Mouse (Mus musculus) erythroblast, embryonic 14.5 days (primary cell): ENCODE data around the gene Creg2. TPM values are rescaled to one million over a fixed set of nuclear protein-coding genes. Genes with fewer than 3 reads are reported as not detected.
A peak's percentile ranks its signal among the peaks of the same experiment; 100 is the strongest.

Experiments
- H3K27me3 ChIP-seq: 2 replicates; pipeline ENCODE4 v1.6.1; 2012; ENCODE audit warnings: inconsistent platforms; ENCODE audit not compliant: control insufficient read depth
- H3K36me3 ChIP-seq: 2 replicates; pipeline ENCODE4 v1.6.1; 2012; ENCODE audit warnings: mild to moderate bottlenecking, inconsistent platforms; ENCODE audit not compliant: control insufficient read depth
- H3K4me1 ChIP-seq: 2 replicates; pipeline ENCODE4 v1.6.1; 2012; ENCODE audit warnings: inconsistent platforms; ENCODE audit not compliant: control insufficient read depth
- H3K4me3 ChIP-seq: replicated peaks from 2 replicates; pipeline ENCODE3; 2012; ENCODE audit warnings: moderate library complexity, mild to moderate bottlenecking, inconsistent platforms
- H3K9me3 ChIP-seq: 2 replicates; pipeline ENCODE4 v1.6.1; 2012; ENCODE audit warnings: low read length, inconsistent platforms, mixed read lengths; ENCODE audit not compliant: control insufficient read depth
- GATA1 ChIP-seq: IDR thresholded peaks from 2 replicates; pipeline ENCODE4 v1.6.1; 2012; ENCODE audit warnings: low read length, inconsistent platforms, mixed read lengths
- TAL1 ChIP-seq: IDR thresholded peaks from 3 replicates; pipeline ENCODE4 v1.6.1; 2012; ENCODE audit warnings: low read length, inconsistent platforms, mixed read lengths
- polyA plus RNA-seq: library from polyadenylated mRNA; stranded (reverse); fragments of >175 nt; gene quantifications from 2 replicates; pipeline ENCODE4 v1.2.3, GENCODE M21; 2012

Creg2 gene
- not detected in 2 replicates for polyA plus RNA-seq

DNA sequence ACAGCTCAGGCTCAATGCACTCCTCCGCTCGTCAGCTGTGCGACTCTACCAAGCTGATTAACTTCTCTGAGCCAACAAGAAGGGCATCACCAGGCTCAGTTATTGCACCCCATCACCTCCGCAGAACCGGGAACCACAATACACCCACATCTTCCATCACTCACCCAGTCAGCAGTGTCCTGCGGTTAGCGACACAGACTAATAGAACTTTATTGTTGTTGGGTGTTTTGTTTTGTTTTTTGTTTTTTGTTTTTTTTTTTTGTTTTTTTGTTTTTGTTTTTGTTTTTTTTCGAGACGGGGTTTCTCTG, at the start of gene Creg2:
Creg2 (minus strand) TSS at position 234 of the 308 bp plus-strand sequence.
- H3K4me1 ChIP-seq = peaks cover 28% of the 10 kb centered on the region
- TF ChIP-seq GATA1 (no peak), TAL1 (no peak)
- H3K4me3 ChIP-seq = peak within 1 kb of the TSS; percentile 43
- no peaks in the 10 kb centered on the region for H3K36me3 ChIP-seq
- peaks cover 88% of the 10 kb centered on the region for H3K27me3 ChIP-seq
- H3K9me3 ChIP-seq = peaks cover 11% of the 10 kb centered on the region; the same call in 1 of the 2 replicates

DNA sequence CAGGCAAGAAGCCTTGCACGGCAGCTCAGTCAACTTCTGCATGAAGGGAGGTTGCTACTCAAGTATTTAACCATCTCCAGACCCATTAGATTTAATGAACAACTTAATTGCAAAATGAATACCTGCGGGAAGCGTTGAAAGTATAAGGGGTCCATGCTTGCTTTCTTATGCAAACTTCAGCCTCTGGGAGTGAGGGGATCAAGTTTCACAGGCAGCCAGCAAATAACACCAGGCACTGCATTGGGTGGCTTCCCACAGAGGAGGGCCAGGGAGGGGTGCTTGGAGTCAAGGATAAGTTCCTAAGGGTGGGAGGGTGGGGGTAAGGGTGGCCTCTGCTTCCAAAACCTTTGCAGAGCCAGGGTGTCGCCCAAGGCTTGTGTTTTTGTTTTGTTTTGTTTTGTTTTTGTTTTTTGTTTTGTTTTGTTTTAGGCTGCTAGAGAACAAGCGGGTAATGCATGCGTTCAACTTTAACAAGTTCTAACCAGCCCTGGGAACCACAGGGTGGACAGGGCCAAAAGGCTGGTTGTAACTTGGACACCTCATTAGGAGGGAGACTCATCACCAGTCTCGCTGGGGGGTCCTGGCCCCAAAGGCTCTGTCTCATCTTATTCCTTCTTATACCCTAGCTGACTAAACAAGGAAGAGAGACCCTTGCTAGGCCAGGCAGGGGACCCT, 49.5 kb upstream of the Creg2 start:
- Histone ChIP-seq H3K36me3 (no peaks in the 10 kb centered on the region), H3K27me3 (no peaks in the 10 kb centered on the region), H3K9me3 (no peaks in the 10 kb centered on the region), H3K4me1 (no peaks in the 10 kb centered on the region), H3K4me3 (no peak overlapping the region)
- TF ChIP-seq GATA1 = no peak
- no peak for TF ChIP-seq TAL1

- Histone ChIP-seq H3K4me3 (no peak overlapping the region), H3K9me3 (no peaks in the 10 kb centered on the region), H3K27me3 (no peaks in the 10 kb centered on the region; the same call in 1 of the 2 replicates), H3K4me1 (no peaks in the 10 kb centered on the region), H3K36me3 (no peaks in the 10 kb centered on the region)
- TF ChIP-seq TAL1 = no peak
Observed at GRCm38 (mm10) chr1:39698456-39698855, 47.2 kb upstream of the Creg2 start.

DNA sequence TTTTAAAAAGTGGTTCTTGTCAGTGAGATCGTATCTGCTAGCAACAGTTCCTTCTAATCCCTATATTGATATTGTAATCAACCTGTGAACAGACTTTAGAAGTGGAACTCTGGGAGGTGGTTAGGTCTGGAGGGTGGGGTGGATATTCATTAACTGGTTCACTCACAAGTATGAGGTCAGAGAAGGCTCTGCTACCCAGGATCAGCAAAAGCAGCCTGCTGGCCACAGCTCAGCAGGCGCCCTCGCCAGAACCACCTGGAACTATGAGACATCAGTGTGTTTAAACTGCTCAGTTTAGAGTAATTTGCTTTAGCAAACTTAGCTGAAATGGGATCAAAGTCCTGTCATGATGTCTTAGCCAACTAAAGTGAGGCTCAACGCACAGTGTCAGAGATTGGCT, 43.9 kb upstream of the Creg2 start:
- Histone ChIP-seq H3K9me3 (no peaks in the 10 kb centered on the region), H3K27me3 (no peaks in the 10 kb centered on the region; the same call in 1 of the 2 replicates), H3K4me1 (no peaks in the 10 kb centered on the region), H3K36me3 (no peaks in the 10 kb centered on the region), H3K4me3 (no peak overlapping the region)
- TF ChIP-seq TAL1 (no peak), GATA1 (no peak)

DNA sequence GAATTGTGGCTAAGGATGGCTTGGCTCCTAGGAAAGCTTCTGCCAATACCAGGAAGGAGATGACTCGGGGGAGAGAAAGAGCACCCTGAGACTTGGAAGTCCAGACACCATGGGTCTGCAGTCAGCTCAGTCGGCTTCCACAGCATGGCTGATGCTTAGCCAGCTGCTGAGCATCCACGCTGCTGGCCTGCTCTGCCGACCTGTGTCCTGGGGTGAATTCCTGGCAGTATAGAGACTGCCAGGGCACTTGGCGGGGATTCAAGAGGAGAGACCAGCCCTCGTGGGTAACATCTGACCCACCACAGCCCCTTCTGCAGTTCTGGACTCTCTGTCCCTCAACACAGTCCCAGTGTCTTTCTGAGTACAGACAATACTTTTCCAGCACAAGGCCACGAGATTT, 43.5 kb upstream of the Creg2 start:
- no peaks in the 10 kb centered on the region; the same call in 1 of the 2 replicates for H3K27me3 ChIP-seq
- H3K4me3 ChIP-seq = no peak overlapping the region
- TF ChIP-seq GATA1 (no peak), TAL1 (no peak)
- H3K4me1 ChIP-seq = no peaks in the 10 kb centered on the region
- H3K9me3 ChIP-seq = no peaks in the 10 kb centered on the region
- H3K36me3 ChIP-seq = no peaks in the 10 kb centered on the region

- H3K27me3 ChIP-seq = no peaks in the 10 kb centered on the region; the same call in 1 of the 2 replicates
- H3K9me3 ChIP-seq = no peaks in the 10 kb centered on the region
- H3K36me3 ChIP-seq = no peaks in the 10 kb centered on the region
- no peak overlapping the region for H3K4me3 ChIP-seq
- TF ChIP-seq GATA1 (no peak), TAL1 (no peak)
- no peaks in the 10 kb centered on the region for H3K4me1 ChIP-seq
Observed at GRCm38 (mm10) chr1:39691974-39692373, 40.7 kb upstream of the Creg2 start.

GRCm38 (mm10) chr1:39691061-39691460, 39.8 kb upstream of the Creg2 start:
- Histone ChIP-seq H3K36me3 (no peaks in the 10 kb centered on the region), H3K4me3 (no peak overlapping the region), H3K9me3 (no peaks in the 10 kb centered on the region), H3K4me1 (no peaks in the 10 kb centered on the region), H3K27me3 (no peaks in the 10 kb centered on the region; the same call in 1 of the 2 replicates)
- no peak for TF ChIP-seq GATA1
- no peak for TF ChIP-seq TAL1

GRCm38 (mm10) chr1:39688573-39688972, 37.3 kb upstream of the Creg2 start:
- H3K4me1 ChIP-seq = no peaks in the 10 kb centered on the region
- no peak overlapping the region for H3K4me3 ChIP-seq
- H3K27me3 ChIP-seq = no peaks in the 10 kb centered on the region
- H3K36me3 ChIP-seq = no peaks in the 10 kb centered on the region
- no peaks in the 10 kb centered on the region for H3K9me3 ChIP-seq
- no peak for TF ChIP-seq TAL1
- TF ChIP-seq GATA1 = no peak

- no peaks in the 10 kb centered on the region for H3K36me3 ChIP-seq
- H3K9me3 ChIP-seq = no peaks in the 10 kb centered on the region
- no peaks in the 10 kb centered on the region for H3K27me3 ChIP-seq
- H3K4me3 ChIP-seq = no peak overlapping the region
- H3K4me1 ChIP-seq = no peaks in the 10 kb centered on the region
- TF ChIP-seq GATA1 (no peak), TAL1 (no peak)
Observed at GRCm38 (mm10) chr1:39687279-39687678, 36.0 kb upstream of the Creg2 start.

- no peaks in the 10 kb centered on the region for H3K27me3 ChIP-seq
- H3K9me3 ChIP-seq = no peaks in the 10 kb centered on the region
- TF ChIP-seq TAL1 (no peak), GATA1 (no peak)
- H3K36me3 ChIP-seq = no peaks in the 10 kb centered on the region
- H3K4me3 ChIP-seq = no peak overlapping the region
- no peaks in the 10 kb centered on the region for H3K4me1 ChIP-seq
Observed at GRCm38 (mm10) chr1:39685841-39686240, 34.6 kb upstream of the Creg2 start.
